Mouse (Mus musculus) limb, embryonic 14.5 days (tissue): ENCODE results near the gene Faim2. TPM values are rescaled to one million over a fixed set of nuclear protein-coding genes. Genes with fewer than 3 reads are reported as not detected.
A peak's percentile ranks its signal among the peaks of the same experiment; 100 is the strongest.

Experiments used
- ATAC-seq: fragments of 200-750 bp; cut with Nextera tagmentation; 2 replicates; pipeline ENCODE4 v1.8.0; 2017; ENCODE audit warnings: low read depth, moderate number of reproducible peaks, moderate TSS enrichment; ENCODE audit not compliant: low FRiP score
- DNase-seq: peaks from one replicate; pipeline ENCODE4 v3.0.0-alpha.2; 2015; ENCODE audit warnings: low spot score
- H3K27ac ChIP-seq: fragments of 300-500 bp; sonication (generic); replicated peaks from 2 replicates; pipeline ENCODE4 v1.5.1; 2014; ENCODE audit warnings: low read depth, mild to moderate bottlenecking, low read length, moderate library complexity, mixed read lengths
- H3K27me3 ChIP-seq: fragments of 300-500 bp; sonication (generic); 2 replicates; pipeline ENCODE4 v1.6.1; 2014; ENCODE audit warnings: low read length, mixed read lengths; ENCODE audit not compliant: control insufficient read depth, insufficient read depth
- H3K36me3 ChIP-seq: fragments of 300-500 bp; sonication (generic); 2 replicates; pipeline ENCODE4 v1.6.1; 2014; ENCODE audit warnings: mild to moderate bottlenecking, low read length, moderate library complexity, mixed read lengths; ENCODE audit not compliant: control insufficient read depth, insufficient read depth
- H3K4me1 ChIP-seq: fragments of 300-500 bp; sonication (generic); 2 replicates; pipeline ENCODE4 v1.6.1; 2014; ENCODE audit warnings: antibody characterized with exemption, low read length, mixed read lengths; ENCODE audit not compliant: control insufficient read depth, insufficient read depth
- H3K4me2 ChIP-seq: fragments of 300-500 bp; sonication (generic); replicated peaks from 2 replicates; pipeline ENCODE4 v1.6.1; 2014; ENCODE audit warnings: low read depth, mild to moderate bottlenecking, low read length, moderate library complexity; ENCODE audit not compliant: severe bottlenecking
- H3K4me3 ChIP-seq: fragments of 300-500 bp; sonication (generic); replicated peaks from 2 replicates; pipeline ENCODE4 v1.5.1; 2014; ENCODE audit warnings: low read length
- H3K9ac ChIP-seq: fragments of 300-500 bp; sonication (generic); 2 replicates; pipeline ENCODE4 v1.6.1; 2014; ENCODE audit warnings: mild to moderate bottlenecking, low read depth, low read length, moderate library complexity; ENCODE audit not compliant: severe bottlenecking
- H3K9me3 ChIP-seq: fragments of 300-500 bp; sonication (generic); 2 replicates; pipeline ENCODE4 v1.6.1; 2016; ENCODE audit warnings: low read length; ENCODE audit not compliant: control insufficient read depth
- POLR2A ChIP-seq: fragments of 200-500 bp; IDR thresholded peaks from 2 replicates; pipeline ENCODE4 v1.8.0; 2012; ENCODE audit warnings: inconsistent platforms, mild to moderate bottlenecking, moderate library complexity, borderline replicate concordance; ENCODE audit not compliant: insufficient read depth, insufficient read length; ENCODE audit errors: extremely low read depth
- WGBS: fragments of 180-500 bp; shearing (Covaris S2); extraction: QIAGEN DNeasy Blood & Tissue Kit; methylation state at CpG from one replicate; pipeline ENCODE4 v1.1.7; 2014; 5-methylcytosine and 5-hydroxymethylcytosine counted together
- polyA plus RNA-seq, 2 experiments: library from polyadenylated mRNA; depleted of rRNA in 1 of 2; stranded (reverse) in 1 of 2; unstranded in 1 of 2; fragments of >200 nt; fragmentation: Nextera tagmentation in 1 of 2; extraction: Ambion mirVana in 1 of 2; gene quantifications; 2 replicates each; pipeline versions ENCODE4 v1.2.1 to v1.2.3; 2012 to 2014

Faim2 gene
- polyA plus RNA-seq, 2 experiments: 0.10 to 0.21 TPM

DNA sequence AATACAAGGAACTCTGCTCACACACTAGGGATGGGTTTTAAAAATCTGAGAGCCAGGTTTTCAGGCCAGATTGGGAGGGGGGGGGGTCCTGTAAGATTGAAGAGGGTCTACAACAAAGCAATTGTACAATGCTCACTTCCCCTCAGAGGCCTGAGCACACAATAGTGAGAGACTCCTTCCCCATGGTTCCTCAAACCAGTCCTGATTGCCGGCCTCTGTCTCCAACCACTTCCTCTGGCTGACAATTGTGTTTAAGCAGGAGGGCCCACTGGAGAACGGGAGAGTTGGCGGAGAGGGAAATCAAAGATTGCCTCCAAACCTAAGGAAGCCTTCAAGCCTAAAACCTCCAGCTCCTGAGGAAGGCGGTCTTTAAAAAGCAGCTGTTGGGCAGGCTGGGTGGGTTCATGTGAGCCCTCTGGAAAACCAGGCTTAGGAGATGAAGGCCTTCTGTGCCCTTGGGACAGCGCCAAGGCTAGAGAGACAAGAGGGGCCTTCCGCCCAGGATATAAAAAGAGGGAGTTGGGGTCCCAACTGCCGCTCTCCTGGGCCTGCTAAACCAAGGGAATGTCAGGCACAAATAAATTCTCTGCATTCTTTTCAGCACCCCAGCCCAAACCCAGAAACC is 71.5 kb downstream of the Faim2 start:
- 8% methylated on average over 7 of the region's 7 CpGs for WGBS
- Histone ChIP-seq H3K27me3 (no peaks in the 10 kb centered on the region), H3K4me1 (peaks cover 22% of the 10 kb centered on the region), H3K9ac (peak overlapping the region; percentile 76), H3K4me2 (peak overlapping the region; percentile 76), H3K36me3 (peaks cover 22% of the 10 kb centered on the region), H3K27ac (peak overlapping the region; percentile 91), H3K9me3 (no peaks in the 10 kb centered on the region), H3K4me3 (peak overlapping the region; percentile 86)
- ATAC-seq: no peak
- no peak for DNase-seq
- no peak for TF ChIP-seq POLR2A

DNA sequence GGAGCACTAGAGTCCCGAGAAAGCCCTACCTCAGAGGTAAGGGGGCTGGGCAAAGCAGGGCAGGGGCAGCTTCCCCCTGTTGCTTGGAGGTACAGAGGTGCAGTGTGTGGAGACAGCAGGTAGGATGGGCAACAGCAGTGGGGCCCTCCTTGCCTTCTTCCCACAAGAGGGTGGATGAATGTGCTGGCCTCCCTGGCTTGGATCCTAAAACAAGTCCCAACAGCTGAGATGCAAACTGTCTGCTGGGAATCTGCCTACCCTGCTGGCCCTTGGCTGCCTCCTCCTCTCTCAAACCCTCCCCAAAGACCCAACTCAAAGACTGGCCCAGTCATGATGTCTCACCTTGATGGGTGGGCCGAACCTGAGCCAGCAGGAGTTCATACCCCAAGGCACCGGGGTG is 72.5 kb downstream of the Faim2 start:
- Histone ChIP-seq H3K4me2 (peak overlapping the region; percentile 76), H3K4me3 (peak overlapping the region; percentile 86; the same call in 1 of the 2 replicates), H3K27ac (peak overlapping the region; percentile 33; the same call in 1 of the 2 replicates), H3K27me3 (no peaks in the 10 kb centered on the region), H3K9ac (peak overlapping the region; percentile 28; the same call in 1 of the 2 replicates), H3K36me3 (peaks cover 30% of the 10 kb centered on the region), H3K4me1 (peaks cover 24% of the 10 kb centered on the region), H3K9me3 (no peaks in the 10 kb centered on the region)
- DNase-seq (no peak), ATAC-seq (no peak)
- WGBS: 63% methylated on average over 3 of the region's 3 CpGs
- no peak for TF ChIP-seq POLR2A

DNA sequence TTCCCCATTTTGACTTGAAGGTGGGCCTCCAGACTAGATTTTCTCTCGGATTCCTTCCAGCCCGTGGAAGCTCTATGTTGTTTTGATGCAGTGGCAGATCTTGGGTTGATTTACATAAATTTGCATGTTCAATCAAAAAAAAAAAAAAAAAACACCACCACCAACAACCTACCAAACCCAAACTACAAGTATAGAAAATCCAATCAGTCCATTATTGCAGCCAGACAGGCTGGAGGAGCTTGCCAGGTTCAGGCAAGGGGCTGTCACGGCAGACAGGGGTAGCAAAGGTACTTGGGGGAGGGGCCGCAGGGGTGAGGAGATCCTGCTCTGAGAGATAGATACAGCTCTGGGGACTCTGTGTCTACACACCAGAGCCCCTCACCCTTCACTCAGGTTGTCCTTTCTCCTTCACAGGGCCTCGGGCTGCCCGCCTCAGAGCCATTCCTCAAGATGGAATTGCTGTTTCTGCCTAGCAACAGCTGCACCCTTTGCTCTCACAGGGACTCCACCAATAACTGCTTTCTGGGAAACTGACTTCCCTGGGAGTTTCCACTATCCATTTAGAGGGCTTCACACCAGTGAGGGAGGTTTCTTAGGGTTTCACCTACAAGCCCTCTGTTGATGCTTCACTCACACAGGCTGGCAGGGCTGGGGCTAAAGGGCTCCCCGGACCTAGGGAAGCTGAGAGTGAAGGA is 73.2 kb downstream of the Faim2 start:
- 84% methylated on average over 7 of the region's 7 CpGs for WGBS
- H3K4me1 ChIP-seq: peaks cover 24% of the 10 kb centered on the region
- H3K4me2 ChIP-seq: peak overlapping the region; percentile 76; the same call in 1 of the 2 replicates
- peak overlapping the region; percentile 33; the same call in 1 of the 2 replicates for H3K27ac ChIP-seq
- no peak for TF ChIP-seq POLR2A
- H3K9ac ChIP-seq: 0 out of 2 replicates have a peak overlapping the region, but pooled peaks have one; percentile 28
- peaks cover 31% of the 10 kb centered on the region for H3K36me3 ChIP-seq
- ATAC-seq (no peak), DNase-seq (no peak)
- H3K4me3 ChIP-seq: peak overlapping the region; percentile 86; the same call in 1 of the 2 replicates
- H3K27me3 ChIP-seq: no peaks in the 10 kb centered on the region
- H3K9me3 ChIP-seq: no peaks in the 10 kb centered on the region

DNA sequence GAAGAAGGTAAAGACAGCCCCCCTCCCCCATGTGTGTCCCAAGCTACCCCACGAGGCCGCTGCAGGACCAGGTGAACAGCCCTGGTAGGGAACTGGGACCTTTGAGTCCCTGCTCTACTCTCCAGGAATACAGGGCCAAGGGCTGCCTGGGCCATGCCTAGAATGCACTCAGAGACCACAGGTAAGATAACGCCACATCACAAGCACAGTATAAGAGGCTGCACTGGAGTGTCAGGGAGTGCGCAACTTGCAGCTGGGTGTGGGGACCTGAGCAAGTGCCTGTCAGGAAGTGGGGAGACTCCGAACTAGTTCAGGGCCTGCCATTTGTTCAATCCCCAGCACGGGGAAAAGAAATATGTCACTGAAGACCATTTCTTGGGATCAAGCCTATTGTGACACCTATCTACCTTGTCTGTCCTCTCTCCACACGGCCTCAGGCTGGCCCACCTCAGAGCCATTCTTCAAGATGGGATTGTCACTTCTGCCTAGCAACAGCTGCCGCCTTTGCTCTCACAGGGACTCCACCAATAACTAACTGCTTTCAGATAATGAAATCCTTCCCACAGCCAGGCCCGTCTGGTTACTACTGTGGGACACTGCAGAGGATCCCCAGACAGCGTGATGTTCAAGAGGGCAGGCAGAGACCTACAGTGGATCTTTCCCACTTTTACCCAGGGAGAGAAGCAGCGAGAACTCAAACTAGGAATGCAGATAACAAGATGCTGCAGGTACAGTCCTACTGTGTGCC is 74.6 kb downstream of the Faim2 start:
- Histone ChIP-seq H3K4me2 (no peak overlapping the region), H3K4me1 (peaks cover 30% of the 10 kb centered on the region), H3K9me3 (no peaks in the 10 kb centered on the region), H3K9ac (no peak overlapping the region), H3K27ac (no peak overlapping the region), H3K4me3 (no peak overlapping the region), H3K27me3 (no peaks in the 10 kb centered on the region), H3K36me3 (peaks cover 31% of the 10 kb centered on the region)
- no peak for ATAC-seq
- 65% methylated on average over 11 of the region's 11 CpGs for WGBS
- DNase-seq: no peak
- TF ChIP-seq POLR2A: no peak

DNA sequence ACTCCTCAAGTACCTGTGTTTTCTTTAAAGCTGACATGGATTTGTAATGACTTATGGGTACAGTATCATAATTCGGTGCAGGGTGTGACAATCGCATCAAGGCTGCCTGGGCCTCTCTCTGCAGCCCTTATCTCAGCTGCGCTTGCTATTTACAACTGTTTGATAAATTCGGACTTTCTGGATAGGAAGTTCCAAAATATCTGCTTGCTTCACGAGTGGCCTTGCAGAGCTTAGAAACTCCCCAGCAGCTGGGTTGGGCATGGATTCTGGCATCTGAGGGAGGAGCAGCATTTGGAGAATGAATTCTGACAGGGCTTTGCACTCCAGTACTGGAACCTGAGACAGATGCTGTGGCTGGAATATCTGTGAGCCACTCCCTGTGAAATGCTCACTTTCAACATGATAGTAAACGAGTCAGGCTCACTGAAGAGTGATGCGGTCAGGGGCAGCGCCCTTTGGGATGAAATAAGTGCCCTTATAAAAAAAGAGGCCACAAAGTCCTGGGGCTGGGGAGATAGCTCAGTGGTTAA is 78.1 kb downstream of the Faim2 start:
- H3K27ac ChIP-seq: peak overlapping the region; percentile 59
- 81% methylated on average over 8 of the region's 8 CpGs for WGBS
- H3K9ac ChIP-seq: 0 out of 2 replicates have a peak overlapping the region, but pooled peaks have one; percentile 5
- peaks cover 12% of the 10 kb centered on the region for H3K4me1 ChIP-seq
- peaks cover 38% of the 10 kb centered on the region for H3K36me3 ChIP-seq
- DNase-seq: no peak
- H3K4me3 ChIP-seq: no peak overlapping the region
- no peak for ATAC-seq
- no peak overlapping the region for H3K4me2 ChIP-seq
- no peaks in the 10 kb centered on the region for H3K9me3 ChIP-seq
- H3K27me3 ChIP-seq: no peaks in the 10 kb centered on the region
- no peak for TF ChIP-seq POLR2A
